Mouse (Mus musculus): ENCODE data around the gene Skida1. TPM values are rescaled to one million over a fixed set of nuclear protein-coding genes. Genes with fewer than 3 reads are reported as not detected.
"Not testable (repeated sequence)": the region's sequence is repeated elsewhere in the genome, so short reads cannot be mapped to it uniquely, and the experiment has no call there.

Skida1 gene
- 10 to 100 TPM in 1 of 4 experiments, 1 to 10 TPM in 3; 7.9 to 10.6 (median 8.5) TPM for total RNA-seq (2022)

DNA sequence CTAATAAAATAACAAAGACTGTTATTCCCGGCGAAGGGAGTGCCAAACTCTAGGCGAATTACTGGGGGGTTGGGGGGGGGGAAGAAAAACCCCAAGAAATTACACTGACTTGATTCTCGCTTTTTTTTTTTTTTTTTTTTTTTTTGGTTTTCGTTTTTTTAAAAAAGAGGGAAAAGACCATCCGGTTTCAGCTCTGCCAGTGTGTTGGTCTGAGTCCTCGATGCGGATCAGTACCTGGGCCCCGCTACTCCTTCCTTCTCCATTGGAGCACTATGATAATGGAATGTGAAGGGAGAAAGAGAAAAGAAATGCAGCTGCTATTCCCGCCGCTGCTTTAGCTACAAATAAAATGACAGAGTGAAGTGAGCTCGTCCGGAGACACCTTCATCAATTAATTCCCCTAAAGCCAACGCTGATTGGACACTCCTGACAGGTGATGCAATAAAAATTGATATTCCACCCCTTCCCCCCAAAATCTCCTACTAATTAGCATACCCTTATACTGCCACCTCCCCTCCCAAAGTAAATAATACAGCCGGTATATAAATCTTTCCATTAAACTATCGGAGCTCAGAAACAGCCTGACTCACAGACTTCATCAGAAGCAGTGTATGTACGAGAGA, at the start of gene Skida1:
TSS of gene Skida1 (minus strand) at position 599 of the 623 bp plus-strand sequence.
- no peak for DNase-seq (ENCODE audit: low spot score in 2 of 2)

DNA sequence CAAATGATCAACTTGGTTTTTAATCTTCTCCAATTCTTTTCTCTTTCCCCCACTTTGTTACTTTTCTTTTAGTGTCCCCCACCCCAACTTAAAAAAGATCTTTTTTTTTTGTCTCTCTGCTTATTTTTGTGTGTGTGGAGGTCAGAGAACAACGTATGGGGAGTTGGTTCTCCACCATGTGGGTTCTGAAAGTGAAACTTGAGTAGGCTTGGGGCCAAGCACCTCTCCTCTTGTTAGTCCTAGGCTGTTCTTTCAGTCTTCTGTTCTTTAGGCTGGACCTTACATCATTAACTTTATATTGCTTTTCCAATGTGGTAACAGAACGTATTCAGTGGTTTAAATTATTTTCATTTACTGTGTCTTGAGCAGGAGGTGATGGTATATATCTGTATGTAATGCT, 47.0 kb upstream of the Skida1 start:
- no peak for DNase-seq (ENCODE audit: low spot score in 2 of 2)

DNA sequence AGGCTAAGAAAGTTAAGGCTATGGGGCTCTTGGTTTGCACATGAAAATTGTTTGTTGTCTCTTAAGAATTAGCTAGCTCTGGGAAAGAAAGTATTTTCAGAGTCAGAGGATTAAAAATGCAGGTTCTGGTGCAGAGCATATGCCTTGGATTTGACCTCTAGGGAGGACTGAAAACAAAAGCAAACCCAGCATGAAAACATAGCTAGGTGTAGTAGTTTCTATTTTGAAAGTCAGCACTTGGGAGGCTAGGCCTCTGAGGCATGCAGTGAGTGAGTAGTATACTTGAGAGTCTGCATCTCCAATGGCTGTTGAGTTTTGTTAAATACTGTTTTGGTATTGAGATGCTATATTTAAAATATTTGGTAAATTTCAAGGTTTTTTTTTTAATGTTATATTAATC, 45.5 kb upstream of the Skida1 start:
- no peak for DNase-seq (ENCODE audit: low spot score in 2 of 2)

DNA sequence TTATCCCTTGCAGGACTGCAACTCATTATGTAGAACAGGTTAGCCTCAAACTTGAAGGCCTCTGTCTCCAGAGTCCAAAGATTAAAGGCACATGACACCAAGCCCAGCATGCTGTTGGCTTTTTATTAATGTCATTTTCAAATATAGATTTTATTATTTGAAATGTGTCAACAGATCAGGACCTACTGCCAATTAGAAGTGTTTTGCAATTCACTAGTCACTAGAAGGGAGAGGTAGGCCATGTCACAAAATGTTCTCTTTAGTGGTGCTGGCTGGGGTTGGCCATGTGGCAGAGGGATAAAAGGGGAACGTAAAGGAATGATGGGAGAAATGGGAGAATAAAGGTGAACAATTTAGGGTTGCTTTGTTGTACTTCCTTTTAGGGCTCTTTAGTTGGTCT, 45.0 kb upstream of the Skida1 start:
- no peak for DNase-seq (ENCODE audit: low spot score in 2 of 2)

DNA sequence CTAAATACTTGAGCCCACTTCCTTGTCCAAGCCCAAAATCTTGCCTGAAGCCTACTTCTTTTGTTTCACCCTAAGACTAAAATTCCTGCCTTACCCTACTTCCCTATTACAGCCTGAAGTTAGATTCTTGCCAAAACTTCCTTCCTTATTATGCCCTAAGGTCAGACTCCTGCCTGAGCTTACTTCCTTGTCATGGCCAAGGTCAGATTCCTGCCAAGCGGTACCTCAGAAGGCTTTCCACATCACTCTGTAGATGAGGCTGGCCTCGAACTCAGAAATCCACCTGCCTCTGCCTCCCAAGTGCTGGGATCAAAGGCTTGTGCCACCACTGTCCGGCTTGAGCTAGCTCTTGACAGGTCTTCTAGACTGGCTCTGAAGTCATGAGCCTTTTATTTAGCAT, 38.8 kb upstream of the Skida1 start:
- DNase-seq (ENCODE audit: low spot score in 2 of 2), result not testable (repeated sequence)

DNA sequence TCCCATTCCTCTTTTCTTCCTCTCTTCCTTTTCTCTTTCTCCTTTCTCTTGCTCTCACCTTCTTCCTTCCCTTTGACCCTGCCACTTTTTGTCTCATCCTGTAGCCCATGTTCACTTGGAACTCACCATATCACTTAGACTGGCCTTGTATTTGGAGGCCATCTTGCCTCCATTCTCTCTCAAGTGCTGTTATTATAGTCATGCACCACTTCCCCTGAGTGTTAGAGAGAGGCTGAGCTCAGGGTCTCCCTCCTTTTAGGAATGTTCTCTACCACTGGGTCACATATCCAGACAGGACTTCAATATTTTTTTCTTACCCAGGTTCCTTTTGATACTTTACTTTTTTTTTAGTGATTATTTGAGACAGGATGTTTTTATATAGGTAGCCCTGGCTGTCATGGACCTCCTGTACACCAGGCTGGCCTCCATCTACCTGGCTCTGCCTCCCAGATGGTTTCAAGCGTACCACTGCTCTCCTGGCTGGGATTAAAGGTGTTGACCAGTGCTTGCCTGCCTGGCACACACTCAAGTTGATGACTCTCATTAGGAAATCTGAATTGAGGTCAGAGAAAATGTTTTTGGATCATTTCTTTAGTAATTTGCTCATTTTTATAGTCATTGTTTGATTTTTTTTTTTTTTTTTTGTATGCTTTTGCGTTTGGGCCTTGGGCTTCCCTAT, 31.5 kb upstream of the Skida1 start:
- DNase-seq (ENCODE audit: low spot score in 2 of 2), result no peak

DNA sequence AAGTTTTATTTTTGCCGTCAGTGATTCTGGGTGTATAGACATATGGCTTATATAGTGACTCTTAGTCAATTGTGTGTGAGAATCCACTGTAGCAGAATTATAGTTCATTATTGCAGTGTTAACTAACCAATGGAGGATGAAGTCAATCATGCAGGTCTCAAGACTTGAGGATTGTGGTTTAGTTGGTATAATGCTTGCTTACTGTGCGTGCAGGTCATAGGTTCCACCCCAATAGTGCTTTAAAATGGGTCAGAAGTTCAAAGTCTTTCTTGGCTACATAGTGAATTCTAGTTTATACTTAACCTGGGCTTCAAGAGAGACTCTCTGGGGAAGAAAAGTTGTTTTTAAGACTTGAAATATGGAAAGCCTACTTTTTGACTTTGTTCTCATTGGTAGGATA, 23.1 kb upstream of the Skida1 start:
- DNase-seq (ENCODE audit: low spot score in 2 of 2), result no peak

DNA sequence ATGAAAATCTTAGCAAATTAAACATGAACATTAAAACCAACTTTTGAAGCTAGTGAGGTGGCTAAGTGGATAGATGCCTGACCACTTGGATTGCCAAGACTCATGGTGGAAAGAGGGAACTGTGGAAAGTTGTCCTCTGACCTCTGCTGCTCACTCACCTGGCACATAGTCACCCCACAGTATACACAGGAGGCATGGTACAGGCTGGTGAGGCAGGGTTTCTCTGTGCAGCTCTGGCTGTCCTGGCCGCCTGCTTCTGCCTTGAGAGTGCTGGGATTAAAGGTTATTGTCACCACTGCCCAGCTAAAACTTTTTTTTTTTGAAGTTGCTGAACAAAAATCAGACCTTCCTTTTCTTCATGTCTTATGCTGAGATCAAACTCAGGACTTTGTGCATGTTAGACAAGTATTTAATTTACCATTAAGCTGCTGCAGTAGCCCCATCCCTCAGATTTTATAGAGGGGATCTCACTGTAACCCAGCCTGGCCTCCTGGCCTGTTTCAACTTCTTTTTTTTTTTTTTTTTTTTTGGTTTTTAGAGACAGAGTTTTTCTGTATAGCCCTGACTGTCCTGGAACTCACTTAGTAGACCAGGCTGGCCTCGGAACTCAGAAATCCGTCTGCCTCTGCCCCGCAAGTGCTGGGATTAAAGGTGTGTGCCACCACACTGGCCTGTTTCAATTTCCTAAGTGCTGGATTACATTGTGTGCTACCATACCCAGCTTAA, 19.4 kb upstream of the Skida1 start:
- no peak for DNase-seq (ENCODE audit: low spot score in 2 of 2)

DNA sequence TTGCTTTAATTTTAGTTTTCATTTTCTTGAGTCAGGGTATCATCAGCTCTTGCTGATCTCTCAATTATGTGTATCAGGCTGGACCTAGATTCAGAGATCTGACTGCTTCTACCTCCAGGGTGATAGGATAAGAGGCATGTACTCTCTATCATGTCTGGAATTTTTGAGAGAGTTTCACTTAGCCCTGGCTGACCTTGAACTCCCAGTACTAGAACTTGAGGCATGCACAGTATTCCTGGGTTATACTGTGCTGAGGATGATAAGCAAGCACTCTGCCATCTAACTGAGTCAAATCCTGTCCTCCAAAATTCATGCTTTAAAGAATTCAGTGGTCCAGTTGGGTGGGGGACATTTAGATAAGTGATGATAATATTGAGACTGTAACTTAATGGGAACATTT, 17.6 kb upstream of the Skida1 start:
- DNase-seq (ENCODE audit: low spot score in 2 of 2), result no peak

DNA sequence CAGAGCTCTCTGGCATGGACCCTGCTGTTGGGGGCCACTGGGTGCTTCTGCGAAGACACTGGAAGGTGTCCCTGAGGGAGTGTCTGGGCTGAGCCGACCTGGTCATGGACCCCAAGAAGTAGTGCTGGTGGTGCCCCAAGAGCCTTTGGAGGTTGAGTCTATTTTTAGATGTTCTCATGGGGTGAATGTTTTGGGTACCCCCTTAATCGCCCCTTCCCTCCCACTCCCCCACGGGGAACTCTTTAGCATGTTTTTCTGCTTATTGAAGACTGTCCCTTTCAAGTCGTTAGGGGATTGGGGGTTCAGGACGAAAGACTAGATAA, 16.8 kb upstream of the Skida1 start:
- DNase-seq (ENCODE audit: low spot score in 2 of 2), result no peak

DNA sequence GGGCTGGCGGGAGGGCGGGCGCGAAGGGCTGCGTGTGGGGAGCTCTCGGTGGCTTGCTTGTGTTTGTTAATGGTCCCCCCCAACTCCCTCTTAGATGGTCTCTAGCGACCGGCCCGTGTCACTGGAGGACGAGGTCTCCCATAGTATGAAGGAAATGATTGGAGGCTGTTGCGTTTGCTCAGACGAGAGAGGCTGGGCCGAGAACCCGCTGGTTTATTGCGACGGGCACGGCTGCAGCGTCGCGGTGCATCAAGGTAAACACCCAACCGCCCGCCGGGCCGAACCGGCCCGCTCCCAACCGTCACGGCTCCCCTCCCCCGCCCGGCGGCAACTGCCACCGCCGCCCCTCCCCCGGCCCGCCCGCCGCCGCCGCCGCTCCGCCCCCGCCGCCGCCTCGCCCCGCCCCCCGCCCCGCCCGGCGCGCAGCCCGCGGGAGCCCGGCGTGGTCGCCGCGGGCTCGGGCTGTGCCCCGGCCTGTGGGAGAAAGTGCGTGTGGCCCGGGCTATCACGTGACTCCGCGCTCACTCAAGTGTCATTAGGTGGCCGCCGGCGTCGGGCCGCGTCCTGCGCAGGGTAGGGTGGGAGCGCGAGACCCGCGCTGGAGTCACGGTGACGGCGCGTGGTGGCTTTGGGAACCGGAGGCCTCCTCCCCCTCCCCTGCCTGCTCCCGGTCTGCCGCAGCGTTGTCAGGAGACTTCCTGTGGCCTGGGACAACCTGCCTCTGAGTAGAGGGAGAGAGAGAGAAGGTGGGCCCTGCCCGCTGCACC, 16.3 kb upstream of the Skida1 start:
- DNase-seq (ENCODE audit: low spot score in 2 of 2), result peak; percentile 55 to 75

DNA sequence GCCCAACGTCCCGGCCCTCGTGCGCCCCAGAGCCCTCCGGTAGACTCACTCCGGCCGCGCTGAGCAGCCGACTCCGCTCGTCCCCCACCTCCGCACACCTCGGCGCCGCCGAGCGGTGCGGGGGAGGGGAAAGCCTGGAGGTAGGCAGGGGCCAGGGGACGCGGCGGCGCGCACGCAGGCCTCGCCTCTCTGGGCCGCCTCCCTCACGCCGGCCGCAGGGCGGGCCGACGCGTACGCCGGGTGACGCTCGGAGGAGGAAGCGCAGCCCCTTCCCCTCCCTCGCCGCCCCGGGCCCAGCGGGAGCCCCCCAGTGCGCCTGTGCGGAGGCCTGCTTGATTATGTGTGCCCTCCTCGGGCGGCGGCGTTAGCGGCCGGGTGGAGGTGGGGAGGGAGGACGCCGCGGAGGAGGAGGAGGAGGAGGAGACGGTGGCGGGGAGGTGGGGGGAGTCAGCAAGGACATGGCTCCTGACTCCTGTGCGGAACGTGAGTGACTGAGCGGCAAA, 15.6 kb upstream of the Skida1 start:
- DNase-seq (ENCODE audit: low spot score in 2 of 2), result peak; percentile 78 to 93

DNA sequence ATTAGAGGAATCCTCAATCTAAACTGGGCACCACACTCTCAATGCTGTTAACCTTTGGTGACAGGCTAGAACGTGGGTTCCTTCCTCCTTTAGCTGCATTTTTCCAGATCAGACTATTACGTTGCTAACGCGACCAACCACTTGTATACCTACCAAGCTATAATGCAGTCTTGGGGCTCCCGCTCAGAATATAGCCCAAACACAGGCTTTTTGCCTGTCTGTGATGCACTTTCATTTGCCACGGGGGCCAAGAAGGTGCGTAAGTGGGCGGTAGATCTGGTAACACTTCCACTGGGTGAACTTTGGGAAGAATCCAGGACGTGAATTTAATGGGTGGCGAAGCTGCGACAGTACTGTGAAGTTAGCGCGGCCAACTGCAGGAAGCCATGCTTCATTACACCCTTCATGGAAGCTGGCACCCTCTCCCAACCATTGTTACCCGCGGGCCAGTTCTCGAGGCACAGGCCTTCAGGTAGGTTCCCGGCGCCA, 15.0 kb upstream of the Skida1 start:
- DNase-seq (ENCODE audit: low spot score in 2 of 2), result peak; percentile 49 to 67

DNA sequence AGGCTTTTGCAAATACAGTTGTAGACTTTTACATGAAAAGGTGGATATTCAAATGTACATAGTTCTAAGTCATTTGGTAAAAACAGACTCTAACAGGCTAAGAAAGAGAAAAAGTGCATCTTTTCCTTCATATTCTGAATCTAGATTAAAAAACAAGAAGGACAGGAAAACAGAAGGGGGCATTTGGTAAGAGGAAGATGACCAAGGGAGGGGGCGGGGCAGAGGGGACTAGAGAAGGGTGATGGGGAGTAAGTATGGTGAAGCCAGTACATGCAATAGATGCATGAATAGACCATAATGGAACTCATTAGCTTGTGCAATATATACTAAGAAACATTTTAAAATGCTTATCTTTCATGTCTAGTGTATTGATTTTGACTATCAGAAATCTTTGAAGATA, 11.5 kb upstream of the Skida1 start:
- no peak for DNase-seq (ENCODE audit: low spot score in 2 of 2)

DNA sequence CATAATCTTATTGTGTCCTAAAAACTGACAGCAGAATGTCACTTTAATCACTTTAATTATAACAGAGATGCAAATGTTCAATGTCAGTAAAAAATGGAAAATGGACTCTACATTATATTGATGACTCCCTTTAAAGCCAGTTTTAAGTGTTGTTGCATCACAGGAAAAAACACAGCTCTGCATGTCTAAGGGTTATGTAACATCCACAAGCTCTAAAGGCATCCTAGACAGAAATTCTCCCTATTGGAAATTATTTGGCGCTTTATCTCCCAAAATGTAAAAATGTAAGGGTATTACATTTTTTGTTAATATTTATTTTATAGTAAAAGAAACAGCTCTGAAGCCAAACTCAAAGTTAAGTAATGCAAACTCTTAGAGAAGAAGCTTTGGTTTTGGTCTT, 11.0 kb upstream of the Skida1 start:
- DNase-seq (ENCODE audit: low spot score in 2 of 2), result no peak

DNA sequence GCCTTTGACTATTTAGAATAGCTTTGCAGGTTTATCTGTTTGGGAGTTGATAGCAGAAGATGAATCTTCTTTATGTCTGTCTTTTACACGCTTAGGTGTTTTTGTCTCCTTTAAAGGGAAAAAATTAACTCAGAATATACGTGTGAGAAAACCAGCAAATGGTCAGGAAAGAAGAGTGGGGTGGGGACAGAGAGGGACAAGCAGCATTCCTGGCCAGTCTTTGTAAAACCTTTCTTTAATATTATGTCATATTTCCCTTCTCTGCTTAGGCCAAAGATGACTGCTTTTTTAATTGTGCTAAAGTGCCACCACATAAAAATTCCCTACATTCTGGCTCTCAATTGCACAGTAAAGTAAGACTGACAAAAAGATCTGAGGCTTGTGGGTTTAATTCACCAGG, 10.2 kb upstream of the Skida1 start:
- DNase-seq (ENCODE audit: low spot score in 2 of 2), result no peak

DNA sequence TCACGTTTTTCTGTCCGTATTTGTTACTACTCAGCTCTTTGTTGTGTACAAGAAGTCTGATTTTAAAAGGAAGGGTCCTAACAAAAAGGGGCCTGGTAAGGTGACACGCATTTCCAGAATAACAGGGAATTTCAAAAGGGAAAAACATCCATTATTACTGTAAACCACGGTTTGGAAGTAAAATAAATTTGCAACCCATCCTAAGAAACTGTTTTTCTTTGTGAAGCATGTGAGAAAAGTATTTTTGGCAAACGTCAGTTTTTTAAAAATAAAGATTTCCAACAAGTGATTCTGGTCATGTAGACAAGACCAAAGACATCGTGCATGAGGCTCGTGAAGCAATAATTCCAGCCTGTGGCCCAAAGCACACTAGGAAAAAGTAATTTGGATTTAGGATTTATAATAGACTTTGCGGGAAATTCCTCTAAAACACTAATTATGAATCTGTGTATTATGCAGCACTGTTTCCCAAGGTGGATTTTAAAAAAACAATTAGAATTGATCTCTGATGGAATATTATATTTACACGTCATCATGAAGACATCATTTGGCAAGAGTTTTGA, 9.4 kb upstream of the Skida1 start:
- DNase-seq (ENCODE audit: low spot score in 2 of 2), result no peak

DNA sequence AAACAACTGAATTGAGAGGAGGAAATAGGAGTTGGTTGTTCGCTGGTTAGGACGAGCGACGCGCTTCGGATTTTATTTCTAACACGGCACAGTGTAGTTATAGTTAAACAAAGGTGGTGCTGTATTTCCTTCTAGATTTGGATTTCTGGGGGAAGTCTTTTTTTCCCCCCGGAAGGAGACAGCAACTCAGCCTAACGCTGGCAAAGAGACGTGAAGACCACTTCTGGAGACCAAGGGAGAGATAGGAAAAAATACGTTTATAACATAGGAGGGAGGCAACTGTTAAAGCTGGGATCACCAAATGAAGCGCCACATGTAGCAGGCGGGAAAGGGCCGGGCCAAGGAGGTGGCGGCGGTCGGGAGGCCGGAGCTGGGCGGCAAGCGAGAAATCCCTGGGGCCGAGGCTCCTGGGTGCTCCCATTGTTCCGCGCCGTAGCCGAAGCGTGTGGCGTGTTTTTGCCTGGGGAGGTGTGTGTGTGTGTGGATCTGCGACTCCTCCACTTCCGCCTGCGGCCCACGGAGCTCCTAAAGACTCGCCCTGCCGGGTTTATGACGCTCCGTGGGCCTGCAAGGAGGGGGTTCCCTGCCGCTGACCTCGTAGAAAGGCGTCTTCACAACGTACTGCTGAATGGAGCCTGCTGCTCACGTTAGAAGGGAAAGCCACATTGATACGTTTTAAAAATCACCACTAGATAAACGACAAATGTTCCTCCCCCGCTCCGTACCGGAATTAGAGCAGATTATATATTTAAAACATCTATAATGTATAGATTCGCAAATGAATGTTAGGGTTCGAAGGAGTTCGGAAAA, 8.7 kb upstream of the Skida1 start:
- peak; percentile 39 to 54 for DNase-seq (ENCODE audit: low spot score in 2 of 2)

DNA sequence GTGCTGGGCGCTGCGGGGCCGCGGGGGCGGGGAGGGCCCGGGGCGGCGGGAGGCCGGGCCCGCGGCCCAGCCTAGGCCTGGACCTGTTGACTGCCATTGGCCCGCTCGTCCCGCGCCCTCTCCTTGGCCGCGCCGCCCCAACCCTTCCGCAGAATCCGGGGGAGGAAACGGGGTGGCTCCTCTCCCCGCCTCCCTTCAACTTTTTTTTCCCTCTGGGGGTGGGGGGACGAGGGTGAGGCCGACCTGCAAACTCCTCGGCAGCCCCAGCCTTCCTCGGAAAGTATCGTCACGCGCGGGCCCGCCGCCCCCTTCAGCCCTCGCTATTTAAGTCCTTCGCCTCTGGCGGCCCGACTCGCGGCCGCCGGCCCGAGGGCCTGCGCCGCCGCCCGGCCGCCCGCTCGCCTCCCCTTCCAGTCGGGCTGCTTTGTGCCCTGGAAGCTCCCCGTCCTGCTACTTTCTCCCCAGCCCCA, 8.0 kb upstream of the Skida1 start:
- DNase-seq (ENCODE audit: low spot score in 2 of 2), result peak; percentile 69 to 88

Measured in left cerebral cortex, adult 8-10 months (tissue).